Mouse (Mus musculus): Measurements from ENCODE around the gene Ckap2.

DNA sequence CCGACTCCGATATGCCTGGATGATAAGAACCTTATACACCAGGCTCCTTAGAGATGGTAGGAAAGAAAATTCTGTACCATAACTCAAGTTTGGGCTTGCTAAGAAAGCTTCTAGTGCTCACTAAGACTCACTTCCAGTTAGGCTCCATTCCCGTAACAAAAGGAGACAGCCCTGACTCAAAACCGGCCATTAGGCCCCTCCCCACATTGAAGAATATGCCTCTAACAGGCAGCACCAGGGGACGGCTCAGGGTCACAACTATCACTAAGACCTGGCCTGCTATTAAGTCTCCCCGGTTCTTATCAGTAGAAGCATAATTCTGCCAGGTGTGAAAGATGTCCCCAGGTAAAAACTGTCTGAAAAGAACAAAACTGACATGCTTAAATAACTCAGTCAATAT is 39.8 kb downstream of the Ckap2 start:
- TF ChIP-seq CTCF (IDR thresholded peaks at IDR 0.05; ENCODE audit: low read depth, low read length) = no peak
- TF ChIP-seq POLR2A (IDR thresholded peaks at IDR 0.05; ENCODE audit: extremely low read depth, insufficient read depth, low read length) = no peak

All from liver, adult 2 months (tissue).